Mouse (Mus musculus) liver, embryonic 14.5 days (tissue): ENCODE data around the gene Ino80d.

ENCODE experiments used
- CTCF ChIP-seq: IDR thresholded peaks from 2 replicates; pipeline ENCODE4 v1.5.1; 2016; ENCODE audit warnings: antibody characterized with exemption, low read depth, control low read depth
- EP300 ChIP-seq: IDR thresholded peaks from 2 replicates; pipeline ENCODE4 v1.6.1; 2016; ENCODE audit warnings: antibody characterized with exemption, low read depth

DNA sequence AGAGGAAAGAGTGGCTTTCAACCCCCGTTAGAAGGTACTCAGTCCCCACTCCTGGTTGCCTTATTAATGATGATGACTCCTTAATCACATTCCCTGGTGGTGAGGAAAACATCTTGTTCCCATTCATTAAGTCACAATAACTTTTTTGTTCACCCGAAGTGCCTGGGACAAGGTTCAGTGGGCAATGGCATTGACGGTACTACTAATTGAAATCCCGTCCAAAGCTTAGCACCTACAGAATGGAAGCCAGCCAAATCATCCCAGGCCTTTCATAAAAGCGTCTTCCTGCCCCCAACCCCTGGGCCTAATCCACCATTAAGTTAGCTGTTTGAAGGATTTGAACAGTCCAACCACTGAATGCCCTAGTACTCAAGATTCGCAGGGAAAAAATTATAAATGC, 159.1 kb downstream of the Ino80d start:
- TF ChIP-seq CTCF (no peak), EP300 (no peak)
